Mouse (Mus musculus): Measurements from ENCODE around the gene Etfbkmt.
"Not testable (repeated sequence)": the region's sequence is repeated elsewhere in the genome, so short reads cannot be mapped to it uniquely, and the experiment has no call there.

The Etfbkmt gene

DNA sequence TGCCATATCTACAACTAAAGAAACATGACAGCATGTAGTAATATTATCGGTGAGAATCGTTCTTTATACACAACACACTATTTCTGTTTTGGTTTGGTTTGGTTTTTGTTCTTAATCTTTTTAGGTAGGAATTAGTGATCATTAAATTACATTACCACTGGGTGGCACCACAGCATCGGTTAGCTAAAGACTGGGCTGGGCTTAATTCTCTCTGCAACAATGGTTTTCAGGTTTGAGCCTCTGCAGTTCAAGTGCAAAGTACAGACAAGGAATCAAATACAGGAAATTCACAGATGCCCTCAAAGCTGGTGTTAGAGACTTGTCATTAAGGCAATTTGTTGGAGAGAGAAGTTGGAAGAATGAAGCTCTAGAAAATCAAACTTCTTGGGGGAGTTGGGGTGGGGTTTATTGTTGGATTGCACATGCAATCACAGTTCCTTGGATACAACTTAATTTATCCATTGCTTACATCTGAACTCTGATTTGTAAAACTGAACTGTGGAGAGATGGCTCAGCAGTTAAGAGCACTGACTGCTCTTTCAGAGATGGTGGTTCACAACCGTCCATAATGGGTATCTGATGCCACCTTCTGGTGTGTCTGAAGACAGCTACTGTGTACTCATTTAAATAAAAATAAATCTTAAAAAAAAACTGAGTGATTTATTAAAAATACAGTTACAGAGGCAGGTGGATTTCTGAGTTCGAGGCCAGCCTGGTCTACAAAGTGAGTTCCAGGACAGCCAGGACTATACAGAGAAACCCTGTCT, 7.2 kb upstream of the Etfbkmt start:
- no peak for DNase-seq (ENCODE audit: low read depth in 1 of 2, low spot score in 2 of 2)

DNA sequence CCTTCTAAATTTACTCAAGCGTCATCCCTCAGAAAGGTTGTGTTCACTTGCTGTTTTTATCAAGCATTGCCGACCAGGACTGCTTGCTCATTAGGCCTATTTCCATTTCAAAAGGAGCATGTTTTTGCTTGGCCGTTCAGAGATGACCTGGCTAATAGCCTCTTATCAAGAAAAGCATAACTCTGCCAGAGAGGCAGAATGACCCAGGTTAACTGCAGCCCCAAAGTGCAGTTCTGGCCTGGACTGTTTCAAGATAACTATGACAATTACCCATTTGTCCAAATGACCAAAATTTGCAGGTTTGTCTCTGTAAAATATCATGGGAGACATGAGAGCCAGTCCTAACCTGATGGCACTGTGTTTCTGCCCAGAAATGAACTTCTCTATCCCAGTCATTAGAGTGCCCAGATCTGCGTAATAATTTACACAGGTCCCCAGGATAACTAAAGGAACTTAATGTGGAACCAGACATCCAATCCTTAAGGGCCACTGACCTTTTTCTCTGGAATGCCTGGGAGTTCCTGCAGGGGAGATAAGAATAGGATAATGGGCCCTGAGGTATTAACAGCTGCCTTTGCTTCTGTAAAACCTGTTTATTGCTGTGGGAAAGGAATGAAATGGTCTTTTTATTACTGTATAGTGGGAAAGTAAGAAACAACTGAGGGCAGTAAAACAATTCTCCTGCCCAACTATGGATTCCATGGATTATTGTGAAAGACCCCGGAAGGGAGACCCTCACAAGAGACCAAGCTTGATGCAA, 5.1 kb upstream of the Etfbkmt start:
- no peak for DNase-seq (ENCODE audit: low read depth in 1 of 2, low spot score in 2 of 2)

DNA sequence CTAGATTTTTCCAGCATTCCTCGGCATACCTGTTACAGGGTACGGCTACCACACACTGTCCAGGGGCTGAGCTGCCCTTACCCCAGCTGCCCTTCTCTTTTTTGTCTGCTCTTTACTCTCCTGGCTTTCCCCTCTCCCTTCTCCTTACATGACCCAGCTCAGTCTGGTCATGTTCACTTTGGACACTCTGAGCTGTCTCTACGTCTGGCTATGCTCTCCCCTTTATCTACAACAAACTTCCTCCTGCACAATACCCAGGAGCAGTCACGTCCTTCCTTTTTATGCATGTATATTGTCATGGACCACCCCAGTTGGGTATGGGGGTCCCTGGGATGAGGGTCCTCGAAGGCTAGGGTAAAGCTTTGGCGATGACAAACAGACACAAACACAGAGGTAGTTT, 4.0 kb upstream of the Etfbkmt start:
- no peak for DNase-seq (ENCODE audit: low read depth in 1 of 2, low spot score in 2 of 2)

DNA sequence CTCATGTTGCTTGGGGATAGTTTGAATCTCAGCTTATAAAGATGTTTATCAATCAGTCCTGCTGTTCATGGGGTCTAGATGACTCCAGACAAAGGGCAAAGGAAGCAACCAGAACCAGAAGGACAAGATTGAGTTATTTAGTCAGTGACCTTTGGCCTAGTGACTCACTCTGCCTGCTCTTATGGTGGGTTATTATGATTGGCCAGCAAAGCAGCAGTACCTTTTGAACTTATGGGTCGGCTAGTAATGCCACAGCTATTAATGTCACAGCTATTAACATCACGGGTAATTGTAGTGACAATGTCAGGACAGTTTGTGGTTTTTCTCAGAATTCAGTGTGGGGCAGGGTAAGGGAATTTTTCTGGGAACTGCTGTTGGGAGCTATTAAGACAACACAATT, 1.7 kb upstream of the Etfbkmt start:
- no peak for DNase-seq (ENCODE audit: low read depth in 1 of 2, low spot score in 2 of 2)

DNA sequence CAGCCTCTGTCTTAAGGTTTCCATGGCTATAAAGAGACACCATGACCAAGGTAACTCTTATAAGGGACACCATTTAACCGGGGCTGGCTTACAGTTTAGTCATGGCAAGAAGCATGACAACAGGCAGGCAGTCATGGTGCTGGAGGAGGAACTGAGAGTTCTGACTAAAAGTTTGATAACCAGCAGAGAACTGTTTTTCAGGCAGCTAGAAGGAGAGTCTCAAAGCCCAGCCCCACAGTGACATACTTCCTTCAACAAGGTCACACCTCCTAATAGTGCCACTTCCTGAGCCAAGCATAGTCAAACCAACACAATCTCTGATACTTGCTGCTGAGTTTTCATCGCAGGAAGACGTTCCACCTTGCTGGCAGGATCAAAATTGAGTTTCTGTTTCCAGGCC, 638 bp upstream of the Etfbkmt start:
- peak; percentile 19 to 34 for DNase-seq (ENCODE audit: low read depth in 1 of 2, low spot score in 2 of 2)

DNA sequence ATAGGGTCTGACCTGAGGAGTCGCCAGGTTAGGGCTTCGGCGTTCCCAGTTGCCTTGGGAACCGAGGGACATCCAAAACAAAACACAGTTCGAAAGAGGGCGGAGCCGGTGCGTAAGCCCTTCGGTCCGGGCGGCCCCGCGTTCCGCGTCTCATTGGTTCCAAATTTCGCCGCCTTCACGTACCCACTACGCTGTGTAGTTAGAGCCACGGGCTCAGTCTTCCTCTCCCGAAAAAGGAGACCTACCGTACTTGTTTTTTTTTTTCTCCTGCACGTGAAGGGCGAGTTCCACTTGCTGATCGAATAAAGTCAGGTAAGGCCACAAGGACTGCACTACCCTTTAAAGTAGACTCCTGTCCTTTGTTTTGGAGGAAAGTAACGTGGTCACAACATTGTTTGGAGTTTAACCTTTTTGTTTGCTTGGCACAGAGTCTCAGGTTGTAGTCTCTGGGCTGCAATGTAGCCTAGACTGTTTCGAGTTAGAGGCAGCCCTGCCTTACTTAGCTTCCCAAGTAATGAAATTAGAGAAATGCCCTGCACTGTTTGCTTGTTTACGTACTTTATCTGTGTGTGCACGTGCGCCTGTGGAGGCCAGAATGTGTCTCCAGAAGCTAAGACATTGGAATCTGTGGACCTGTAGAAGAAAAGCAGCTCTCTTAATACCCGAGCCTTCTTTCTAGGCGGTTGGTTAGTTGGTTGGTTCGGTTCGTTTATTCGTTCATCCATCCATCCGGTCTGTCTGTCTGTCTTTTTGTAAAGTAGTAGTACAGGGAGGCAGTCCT, 1.9 kb downstream of the Etfbkmt start:
- DNase-seq (ENCODE audit: low read depth in 1 of 2, low spot score in 2 of 2): peak; percentile 77 to 84

DNA sequence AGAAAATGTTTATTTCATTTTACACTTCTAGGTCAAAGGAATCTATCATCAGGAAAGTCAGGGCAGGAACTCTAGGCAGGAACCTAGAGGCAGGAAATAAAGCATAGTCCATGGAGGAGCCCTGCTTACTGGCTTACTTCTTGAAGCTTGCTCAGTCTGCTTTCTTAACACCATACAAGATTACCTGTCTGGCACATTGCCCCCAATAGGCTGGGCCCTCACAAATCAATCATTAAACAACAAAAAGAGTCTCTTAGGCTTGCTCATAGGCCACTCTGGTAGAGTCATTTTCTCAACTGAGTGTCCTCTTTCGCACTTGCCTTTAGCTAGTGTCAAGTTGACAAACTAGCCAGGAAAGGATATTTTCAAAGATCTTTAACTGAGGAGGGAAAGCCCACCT, 5.5 kb downstream of the Etfbkmt start:
- DNase-seq (ENCODE audit: low read depth in 1 of 2, low spot score in 2 of 2): no peak

DNA sequence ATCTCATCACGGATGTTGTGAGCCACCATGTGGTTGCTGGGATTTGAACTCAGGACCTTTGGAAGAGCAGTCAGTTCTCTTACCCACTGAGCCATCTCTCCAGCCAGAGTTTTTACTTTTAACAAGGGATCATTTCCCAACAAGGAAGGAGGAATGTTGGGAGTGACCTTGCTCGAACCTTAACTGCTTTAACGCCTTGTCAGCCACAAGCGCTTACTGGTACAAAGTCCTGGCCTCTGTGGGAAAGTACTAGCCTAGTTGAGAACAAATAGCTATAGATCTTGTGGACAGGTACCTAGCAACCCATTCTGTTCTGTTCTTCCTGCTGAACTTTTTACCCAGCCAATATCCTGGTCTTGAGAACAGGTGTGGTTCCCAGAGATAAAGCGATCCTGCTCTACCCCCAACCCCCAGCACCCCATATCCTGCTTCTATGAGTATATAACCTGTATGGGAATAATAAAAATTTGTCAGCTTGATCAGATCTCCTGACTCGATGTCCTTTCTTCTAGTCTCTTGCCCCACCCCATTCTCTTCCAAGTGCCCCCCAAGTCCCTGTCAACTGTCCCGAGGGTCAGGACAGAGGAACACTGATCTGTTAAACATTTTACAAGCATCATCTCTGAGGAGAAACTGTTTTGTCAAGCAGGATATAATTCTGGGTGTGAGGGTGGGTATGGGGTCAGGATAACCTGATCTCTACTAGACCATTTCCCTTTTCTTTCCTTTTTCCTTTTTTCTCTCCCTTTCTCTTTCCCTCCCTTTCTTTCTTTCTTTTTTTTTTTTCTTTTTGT, 9.0 kb downstream of the Etfbkmt start:
- DNase-seq (ENCODE audit: low read depth in 1 of 2, low spot score in 2 of 2): no peak

DNA sequence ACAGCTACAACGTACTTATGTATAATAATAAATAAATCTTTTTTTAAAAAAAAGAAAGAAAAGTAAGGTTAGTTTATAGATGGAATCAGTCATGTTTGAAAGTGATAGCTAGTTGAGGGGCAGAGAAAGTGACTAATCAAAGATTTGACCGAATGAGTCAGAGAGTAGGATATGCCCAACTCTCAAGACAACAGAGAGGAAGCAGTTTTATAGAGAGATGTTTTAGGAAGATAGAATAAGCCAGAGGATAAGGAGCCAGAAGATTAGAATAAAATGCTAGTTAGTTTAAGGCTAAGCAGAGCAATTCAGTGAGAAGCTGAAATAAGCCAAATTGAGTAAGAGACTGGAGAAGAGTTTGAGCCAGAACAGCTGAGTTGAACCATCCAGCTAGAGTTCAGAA, 12.5 kb downstream of the Etfbkmt start:
- DNase-seq (ENCODE audit: low read depth in 1 of 2, low spot score in 2 of 2): no peak

DNA sequence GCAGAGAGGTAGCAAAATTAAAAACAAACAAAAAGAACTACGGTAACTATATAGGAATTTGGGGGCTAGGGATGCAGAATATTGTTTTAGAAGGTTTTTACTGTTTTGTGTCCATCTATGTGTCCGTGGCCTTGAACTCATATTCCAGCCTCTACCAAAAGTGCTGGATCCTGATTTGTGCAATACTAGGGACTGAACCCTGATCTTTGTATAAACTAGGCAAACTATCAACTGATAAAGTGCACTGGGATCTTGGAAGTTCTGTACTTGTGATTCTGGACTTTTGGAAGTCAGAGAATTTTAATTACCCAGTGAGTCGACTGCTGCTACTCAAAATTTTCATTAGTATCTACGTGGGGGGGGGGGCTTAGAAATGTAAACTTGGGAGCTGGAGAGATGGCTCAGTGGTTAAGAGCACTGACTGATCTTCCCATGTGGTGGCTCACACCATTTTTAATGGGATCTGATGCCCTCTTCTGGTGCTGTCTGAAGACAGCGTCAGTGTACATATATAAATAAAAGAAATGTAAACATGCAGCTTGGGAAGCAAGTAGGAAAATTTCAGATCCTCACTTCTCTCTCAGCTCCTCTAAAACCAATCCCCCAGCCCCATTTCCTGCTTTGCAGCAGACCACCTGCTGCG, 13.9 kb downstream of the Etfbkmt start:
- DNase-seq (ENCODE audit: low read depth in 1 of 2, low spot score in 2 of 2): no peak

DNA sequence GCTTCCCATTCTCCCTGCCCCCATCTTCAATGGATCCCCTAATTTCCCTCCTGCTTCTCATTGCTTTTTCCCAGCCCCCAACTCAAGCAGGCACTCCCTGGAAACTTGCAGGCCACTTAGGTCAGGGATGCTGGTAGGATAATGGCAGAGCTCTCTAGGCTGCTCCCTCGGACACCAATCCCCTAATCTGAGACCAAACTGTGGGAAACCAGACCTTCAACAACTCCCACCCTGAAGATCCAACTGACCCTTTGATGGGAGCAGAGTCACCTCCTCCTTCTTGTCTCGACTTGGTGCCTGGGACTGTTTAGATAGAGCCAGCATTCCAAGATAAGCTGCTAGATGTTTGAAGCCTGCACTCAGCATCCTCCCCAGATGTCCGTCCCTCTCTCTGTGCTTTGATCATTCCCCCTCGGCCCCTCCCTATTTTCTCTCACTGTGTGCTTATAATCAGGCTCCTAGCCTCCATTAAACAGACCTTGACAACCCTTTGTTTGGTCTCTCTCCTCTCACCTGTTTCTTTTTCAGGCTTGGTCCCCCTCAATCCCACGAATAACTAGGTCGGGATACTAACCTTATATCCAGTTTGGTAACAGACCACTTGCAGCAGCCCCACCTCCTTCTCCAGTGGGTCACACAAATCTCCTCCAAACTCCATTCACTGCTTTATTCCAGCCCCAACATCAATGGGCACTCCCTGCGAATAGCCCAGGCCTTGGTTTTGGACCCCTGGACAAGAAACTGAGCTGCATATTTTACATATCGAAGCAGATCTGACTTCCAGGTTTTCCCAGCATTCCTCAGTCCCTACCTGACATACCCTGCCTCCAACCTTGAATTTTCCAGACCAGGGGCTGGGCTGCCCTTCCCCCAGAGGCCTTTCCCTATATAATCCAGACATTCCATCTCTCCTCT, 14.7 kb downstream of the Etfbkmt start:
- DNase-seq (ENCODE audit: low read depth in 1 of 2, low spot score in 2 of 2): no peak

DNA sequence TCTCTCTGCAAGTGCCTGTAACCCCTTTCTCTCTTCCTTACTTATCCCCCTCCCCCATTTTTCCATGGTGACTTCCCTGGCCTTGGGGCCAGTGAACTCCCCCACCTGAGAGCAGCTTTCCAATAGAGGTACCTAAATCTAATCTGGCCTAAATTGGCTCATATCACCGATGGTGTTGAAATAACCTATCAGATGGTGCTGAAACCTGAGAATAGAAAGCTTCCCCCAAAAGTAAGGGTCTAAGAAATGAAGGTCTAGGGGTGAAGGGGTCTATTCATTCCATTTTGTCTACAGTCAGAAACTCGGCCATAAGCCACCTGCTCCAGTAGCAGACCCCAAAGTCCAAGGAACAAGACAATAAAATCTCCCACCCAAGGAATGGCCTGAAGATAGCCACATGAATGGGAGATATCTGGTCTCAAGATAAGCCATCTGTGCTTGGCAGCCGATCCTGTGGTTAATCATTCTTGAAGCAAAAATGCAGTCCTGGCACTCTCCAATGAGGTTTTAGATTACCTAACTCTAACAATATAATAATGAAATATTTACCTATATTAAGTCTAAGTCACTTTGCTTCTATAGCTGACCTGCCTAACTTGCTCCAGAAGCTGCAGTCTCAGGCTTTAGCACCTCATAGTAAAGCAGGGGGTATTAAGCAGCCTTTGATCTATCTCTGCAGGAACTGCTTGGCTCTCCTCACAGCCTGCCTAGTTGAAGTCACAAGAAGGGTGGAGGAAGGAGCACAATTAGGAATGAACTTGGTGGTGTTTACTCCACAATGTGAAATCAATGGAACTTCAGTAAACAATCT, 15.6 kb downstream of the Etfbkmt start:
- no peak for DNase-seq (ENCODE audit: low read depth in 1 of 2, low spot score in 2 of 2)

DNA sequence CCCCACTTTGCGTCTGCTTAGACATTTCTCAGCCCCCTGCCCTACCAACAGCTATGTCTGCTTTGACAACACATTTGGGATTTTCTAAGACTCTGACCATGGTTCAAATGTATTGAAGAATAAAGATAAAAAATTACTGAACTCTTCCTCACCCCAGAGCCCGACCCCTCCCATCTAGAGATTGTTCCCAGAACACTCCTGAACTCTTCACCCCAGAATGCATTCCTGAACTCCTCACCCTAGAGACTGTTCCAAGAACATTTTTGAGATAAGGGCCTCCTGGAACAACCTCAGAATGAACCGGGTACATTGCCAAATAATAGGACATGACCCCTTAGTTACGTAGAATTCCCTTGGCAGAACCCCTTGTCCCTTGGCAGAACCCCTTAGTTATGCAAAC, 27.4 kb downstream of the Etfbkmt start:
- DNase-seq (ENCODE audit: low read depth in 1 of 2, low spot score in 2 of 2): not testable (repeated sequence)

DNA sequence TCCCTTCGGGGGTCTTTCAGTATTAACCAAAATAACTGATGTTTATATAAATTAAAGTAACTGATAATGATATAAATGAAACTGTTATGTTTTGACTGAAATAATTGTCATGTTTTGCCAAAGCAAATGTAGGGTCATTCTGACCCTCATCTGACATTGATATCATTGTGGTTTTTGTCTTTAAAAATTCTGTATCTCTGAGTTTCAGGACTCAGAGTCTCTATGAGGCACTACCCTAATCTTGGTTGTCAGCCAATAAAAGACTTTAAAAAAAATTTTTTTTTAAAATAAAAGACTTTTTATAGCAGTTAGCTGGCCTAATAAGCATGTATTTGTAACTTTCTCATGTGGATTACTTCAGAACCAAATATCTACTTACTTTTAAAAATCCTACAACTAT, 28.0 kb downstream of the Etfbkmt start:
- no peak for DNase-seq (ENCODE audit: low read depth in 1 of 2, low spot score in 2 of 2)

DNA sequence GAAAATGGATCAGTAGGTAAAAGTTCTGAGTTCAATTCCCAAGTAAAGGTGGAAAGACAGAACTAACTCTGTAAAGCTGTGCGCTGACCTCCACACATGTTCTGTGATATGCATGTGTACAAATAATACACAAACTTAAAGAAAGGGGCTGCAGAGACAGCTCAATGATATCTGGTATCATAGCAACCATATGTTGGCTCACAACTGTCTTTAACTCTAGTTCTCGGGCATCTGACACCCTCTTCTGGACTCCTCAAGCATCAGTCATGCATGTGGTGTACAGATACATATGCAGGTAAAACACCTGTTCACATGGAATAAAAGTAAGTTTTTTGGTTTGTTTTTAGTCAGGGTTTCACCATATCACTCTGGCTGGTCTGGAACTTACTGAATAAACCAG, 28.8 kb downstream of the Etfbkmt start:
- DNase-seq (ENCODE audit: low read depth in 1 of 2, low spot score in 2 of 2): no peak

DNA sequence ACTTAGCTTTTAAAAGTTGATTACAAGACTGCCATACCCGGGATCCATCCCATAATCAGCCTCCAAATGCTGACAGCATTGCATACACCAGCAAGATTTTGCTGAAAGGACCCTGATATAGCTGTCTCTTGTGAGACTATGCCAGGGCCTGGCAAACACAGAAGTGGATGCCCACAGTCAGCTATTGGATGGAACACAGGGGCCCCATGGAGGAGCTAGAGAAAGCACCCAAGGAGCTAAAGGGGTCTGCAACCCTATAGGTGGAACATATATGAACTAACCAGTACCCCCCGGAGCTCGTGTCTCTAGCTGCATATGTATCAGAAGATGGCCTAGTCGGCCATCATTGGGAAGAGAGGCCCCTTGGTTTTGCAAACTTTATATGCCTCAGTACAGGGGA, 30.3 kb downstream of the Etfbkmt start:
- DNase-seq (ENCODE audit: low read depth in 1 of 2, low spot score in 2 of 2): not testable (repeated sequence)

DNA sequence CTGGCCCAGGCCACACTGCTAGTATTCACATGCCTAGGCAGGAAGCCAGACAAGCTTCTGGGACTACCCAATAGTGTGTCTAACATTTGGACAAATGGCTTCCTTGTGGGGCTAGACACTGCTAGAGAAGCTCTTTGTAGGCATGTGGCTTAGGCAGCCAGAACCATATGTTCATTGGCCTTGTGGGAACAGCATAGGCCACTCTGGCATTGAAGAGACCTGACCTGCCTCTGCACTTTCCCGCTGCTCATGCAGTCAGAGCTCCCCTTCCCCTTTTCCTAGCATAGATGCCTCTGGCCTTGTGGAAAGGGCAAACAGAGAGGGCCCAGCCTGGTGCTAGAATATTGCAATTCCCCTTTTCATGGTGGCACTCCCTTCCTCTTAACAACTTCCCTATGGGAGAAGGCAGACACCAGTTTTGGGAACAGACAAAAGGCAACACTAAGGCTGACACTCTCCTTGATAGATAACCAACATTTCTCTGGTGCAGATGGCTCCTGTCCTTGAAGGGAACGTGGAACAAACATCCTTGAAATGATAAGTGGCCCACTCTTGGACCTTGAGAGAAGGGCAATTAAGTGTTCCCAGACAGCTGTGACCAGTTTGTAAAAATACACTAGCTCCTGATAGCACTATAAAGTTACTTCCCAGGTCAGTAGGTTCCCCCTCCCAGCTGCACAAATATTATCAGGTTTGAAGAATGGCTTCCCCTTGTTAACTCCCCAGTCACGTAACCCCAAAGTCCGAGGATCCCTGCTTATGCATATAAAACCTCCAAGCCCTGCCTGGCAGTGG, 34.4 kb downstream of the Etfbkmt start:
- DNase-seq (ENCODE audit: low read depth in 1 of 2, low spot score in 2 of 2): no peak

All from monocyte, adult 2 months (primary cell).